In the genomic region with DNA sequence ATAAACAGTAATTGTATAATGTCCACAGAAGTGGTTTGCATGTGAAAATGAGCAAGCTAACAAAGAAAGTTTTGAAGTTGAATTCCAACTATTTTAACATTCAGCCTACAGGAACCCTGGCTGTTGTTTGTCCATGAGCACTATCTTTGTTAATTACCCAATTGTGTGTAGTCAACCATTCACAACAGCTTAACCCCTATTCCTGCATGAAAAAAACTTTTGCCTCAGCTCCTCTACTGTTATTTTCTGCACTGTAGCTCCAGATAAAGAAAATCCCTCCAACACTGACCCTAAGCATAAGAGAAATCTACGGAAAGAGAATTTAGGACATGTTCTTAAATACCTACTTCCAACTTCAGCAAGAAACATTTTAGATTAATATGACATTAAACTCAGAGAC, we compare ENCODE assay signal across 20 mouse cellular contexts.
"Had no signal": no experiment of that assay in that cellular context is flagged by ENCODE, and none has a peak within 500 bp of the region (broad histone marks: within the 10 kb centered on the region; RNA-seq: fewer than 3 reads in every experiment).

No protein-coding gene starts in this region.

- H3K27me3 ChIP-seq: intestine, embryonic 15.5 days; kidney, embryonic 15.5 days; limb, embryonic 13.5 days; liver, embryonic 12.5 days; liver, embryonic 15.5 days; lung, embryonic 15.5 days; megakaryocyte, embryonic 14.5 days; neural tube, embryonic 12.5 days; neural tube, embryonic 15.5 days had no signal

- ATAC-seq: intestine, embryonic 15.5 days; liver, embryonic 12.5 days had no signal

- H3K4me3 ChIP-seq: intestine, embryonic 15.5 days; kidney, embryonic 15.5 days; limb, embryonic 10.5 days; limb, embryonic 13.5 days; liver, embryonic 12.5 days; liver, embryonic 15.5 days; lung, embryonic 15.5 days; megakaryocyte, embryonic 14.5 days; neural tube, embryonic 12.5 days; neural tube, embryonic 15.5 days had no signal

- H3K4me1 ChIP-seq: intestine, embryonic 15.5 days; kidney, embryonic 15.5 days; limb, embryonic 10.5 days; limb, embryonic 13.5 days; liver, embryonic 12.5 days; liver, embryonic 15.5 days; lung, embryonic 15.5 days; megakaryocyte, embryonic 14.5 days; neural tube, embryonic 12.5 days; neural tube, embryonic 15.5 days had no signal

- H3K4me2 ChIP-seq: intestine, embryonic 15.5 days; kidney, embryonic 15.5 days; limb, embryonic 13.5 days; liver, embryonic 12.5 days; liver, embryonic 15.5 days; lung, embryonic 15.5 days; neural tube, embryonic 12.5 days; neural tube, embryonic 15.5 days had no signal

- H3K9ac ChIP-seq: intestine, embryonic 15.5 days; kidney, embryonic 15.5 days; limb, embryonic 13.5 days; liver, embryonic 12.5 days; liver, embryonic 15.5 days; lung, embryonic 15.5 days; neural tube, embryonic 12.5 days; neural tube, embryonic 15.5 days had no signal

- H3K27ac ChIP-seq: intestine, embryonic 15.5 days; kidney, embryonic 15.5 days; limb, embryonic 10.5 days; limb, embryonic 13.5 days; liver, embryonic 12.5 days; liver, embryonic 15.5 days; lung, embryonic 15.5 days; neural tube, embryonic 12.5 days; neural tube, embryonic 15.5 days had no signal

- H3K36me3 ChIP-seq: intestine, embryonic 15.5 days; kidney, embryonic 15.5 days; limb, embryonic 10.5 days; limb, embryonic 13.5 days; liver, embryonic 12.5 days; liver, embryonic 15.5 days; lung, embryonic 15.5 days; neural tube, embryonic 12.5 days; neural tube, embryonic 15.5 days had no signal

- H3K9me3 ChIP-seq: intestine, embryonic 15.5 days; kidney, embryonic 15.5 days; limb, embryonic 10.5 days; limb, embryonic 13.5 days; liver, embryonic 12.5 days; liver, embryonic 15.5 days; lung, embryonic 15.5 days; megakaryocyte, embryonic 14.5 days; neural tube, embryonic 12.5 days; neural tube, embryonic 15.5 days had no signal

- DNase-seq: kidney, adult 11 months; kidney, adult 8-10 months; kidney, postnatal 10 days; kidney, postnatal 36 days; liver; lung, adult 18-20 months; lung, postnatal 10 days; lung, postnatal 36 days; thymus, adult 18-20 months; thymus, postnatal 36 days had no signal
